Mouse (Mus musculus) embryo, embryonic 11.5 days (tissue): ENCODE data around the gene Gpm6a.
"Not testable (repeated sequence)": the region's sequence is repeated elsewhere in the genome, so short reads cannot be mapped to it uniquely, and the experiment has no call there.

Experiments
- DNase-seq: peaks from one replicate; pipeline ENCODE4 v3.0.0-alpha.2; 2012; ENCODE audit warnings: low read depth, low spot score

The Gpm6a gene

GRCm38 (mm10) chr8:55012228-55012627 is 57.6 kb downstream of the Gpm6a start:
- no peak for DNase-seq

GRCm38 (mm10) chr8:55017071-55017470 is 62.4 kb downstream of the Gpm6a start:
- no peak for DNase-seq

- no peak for DNase-seq
Observed at GRCm38 (mm10) chr8:55025851-55026660, 71.4 kb downstream of the Gpm6a start.

- no peak for DNase-seq
Observed at GRCm38 (mm10) chr8:55026661-55027000, 72.0 kb downstream of the Gpm6a start.

- no peak for DNase-seq
Observed at GRCm38 (mm10) chr8:55028371-55028770, 73.7 kb downstream of the Gpm6a start.

- DNase-seq: no peak
Observed at GRCm38 (mm10) chr8:55031099-55031498, 76.5 kb downstream of the Gpm6a start.

- DNase-seq: peak; percentile 8
Observed at GRCm38 (mm10) chr8:55034309-55034708, 79.7 kb downstream of the Gpm6a start.

- no peak for DNase-seq
Observed at GRCm38 (mm10) chr8:55035416-55035815, 80.8 kb downstream of the Gpm6a start.

GRCm38 (mm10) chr8:55042955-55043354 is 88.3 kb downstream of the Gpm6a start:
- no peak for DNase-seq

GRCm38 (mm10) chr8:55048396-55048795 is 93.8 kb downstream of the Gpm6a start:
- no peak for DNase-seq

- no peak for DNase-seq
Observed at GRCm38 (mm10) chr8:55049979-55050378, 95.3 kb downstream of the Gpm6a start.

- not testable (repeated sequence) for DNase-seq
Observed at GRCm38 (mm10) chr8:55068811-55069210, 114.2 kb downstream of the Gpm6a start.

GRCm38 (mm10) chr8:55073481-55073880 is 118.8 kb downstream of the Gpm6a start:
- DNase-seq: no peak

GRCm38 (mm10) chr8:55102195-55102594 is 147.6 kb downstream of the Gpm6a start:
- no peak for DNase-seq

GRCm38 (mm10) chr8:55103065-55103464 is 148.4 kb downstream of the Gpm6a start:
- no peak for DNase-seq

GRCm38 (mm10) chr8:55103891-55104481 is 149.3 kb downstream of the Gpm6a start:
- DNase-seq: no peak
